Mouse (Mus musculus) liver, postnatal 0 days (tissue): Measurements from ENCODE around the gene Morn5. TPM values are rescaled to one million over a fixed set of nuclear protein-coding genes. Genes with fewer than 3 reads are reported as not detected.
A peak's percentile ranks its signal among the peaks of the same experiment; 100 is the strongest.

Experiments
- ATAC-seq: fragments of 200-750 bp; cut with Nextera tagmentation; 2 replicates; pipeline ENCODE4 v1.8.0; 2017; ENCODE audit warnings: mild to moderate bottlenecking, moderate library complexity
- DNase-seq: peaks from one replicate; pipeline ENCODE4 v3.0.0-alpha.2; 2016
- H3K27ac ChIP-seq: fragments of 300-500 bp; sonication (generic); 2 replicates; pipeline ENCODE4 v1.5.1; 2014; ENCODE audit warnings: antibody characterized with exemption, moderate library complexity, mild to moderate bottlenecking, low read depth
- H3K27me3 ChIP-seq: fragments of 300-500 bp; sonication (generic); 2 replicates; pipeline ENCODE4 v1.6.1; 2014; ENCODE audit warnings: low read length, control low read depth, mixed read lengths; ENCODE audit not compliant: insufficient read depth
- H3K36me3 ChIP-seq: fragments of 300-500 bp; sonication (generic); replicated peaks from 2 replicates; pipeline ENCODE4 v1.6.1; 2014; ENCODE audit warnings: mild to moderate bottlenecking, control low read depth, low read length, moderate library complexity, mixed read lengths; ENCODE audit not compliant: insufficient read depth
- H3K4me1 ChIP-seq: fragments of 300-500 bp; sonication (generic); 2 replicates; pipeline ENCODE4 v1.6.1; 2014; ENCODE audit warnings: antibody characterized with exemption, mild to moderate bottlenecking, control low read depth; ENCODE audit not compliant: insufficient read depth
- H3K4me2 ChIP-seq: fragments of 300-500 bp; sonication (generic); 2 replicates; pipeline ENCODE4 v1.6.1; 2014; ENCODE audit warnings: low read depth, mild to moderate bottlenecking, low read length, moderate library complexity, mixed read lengths
- H3K4me3 ChIP-seq: fragments of 300-500 bp; sonication (generic); 2 replicates; pipeline ENCODE4 v1.5.1; 2014; ENCODE audit warnings: low read depth, low read length
- H3K9ac ChIP-seq: fragments of 300-500 bp; sonication (generic); replicated peaks from 2 replicates; pipeline ENCODE4 v1.6.1; 2014; ENCODE audit warnings: mild to moderate bottlenecking, moderate library complexity
- H3K9me3 ChIP-seq: fragments of 300-500 bp; sonication (generic); 2 replicates; pipeline ENCODE4 v1.6.1; 2016; ENCODE audit warnings: mild to moderate bottlenecking, control low read depth, low read length, mixed read lengths
- CTCF ChIP-seq: sonication (generic); IDR thresholded peaks from 2 replicates; pipeline ENCODE4 v1.5.1; 2016; ENCODE audit warnings: antibody characterized with exemption, low read depth
- EP300 ChIP-seq: IDR thresholded peaks from 2 replicates; pipeline ENCODE4 v1.6.1; 2016; ENCODE audit warnings: antibody characterized with exemption, low read depth, mild to moderate bottlenecking
- WGBS: fragments of 180-500 bp; shearing (Covaris S2); extraction: QIAGEN DNeasy Blood & Tissue Kit; methylation state at CpG from one replicate; pipeline ENCODE4 v1.1.7; 2014; ENCODE audit not compliant: insufficient replicate concordance; 5-methylcytosine and 5-hydroxymethylcytosine counted together
- polyA plus RNA-seq: library from polyadenylated mRNA; unstranded; fragments of >200 nt; fragmentation: Nextera tagmentation; extraction: Ambion mirVana; gene quantifications from 2 replicates; pipeline ENCODE4 v1.2.1, GENCODE M21; 2015

Morn5 gene
- polyA plus RNA-seq, 1 experiment from 2014 or later, result not detected

- TF ChIP-seq EP300 (no peak), CTCF (no peak)
- Histone ChIP-seq H3K36me3 (no peaks in the 10 kb centered on the region), H3K4me3 (no peak overlapping the region), H3K27me3 (peaks cover 98% of the 10 kb centered on the region), H3K27ac (no peak overlapping the region), H3K9ac (no peak overlapping the region), H3K4me2 (no peak overlapping the region), H3K4me1 (peaks cover 15% of the 10 kb centered on the region), H3K9me3 (no peaks in the 10 kb centered on the region)
- WGBS, result 25% methylated on average over 6 of the region's 6 CpGs
- DNase-seq (no peak), ATAC-seq (no peak)
Observed at GRCm38 (mm10) chr2:36099739-36100138, 50.5 kb downstream of the Morn5 start.

DNA sequence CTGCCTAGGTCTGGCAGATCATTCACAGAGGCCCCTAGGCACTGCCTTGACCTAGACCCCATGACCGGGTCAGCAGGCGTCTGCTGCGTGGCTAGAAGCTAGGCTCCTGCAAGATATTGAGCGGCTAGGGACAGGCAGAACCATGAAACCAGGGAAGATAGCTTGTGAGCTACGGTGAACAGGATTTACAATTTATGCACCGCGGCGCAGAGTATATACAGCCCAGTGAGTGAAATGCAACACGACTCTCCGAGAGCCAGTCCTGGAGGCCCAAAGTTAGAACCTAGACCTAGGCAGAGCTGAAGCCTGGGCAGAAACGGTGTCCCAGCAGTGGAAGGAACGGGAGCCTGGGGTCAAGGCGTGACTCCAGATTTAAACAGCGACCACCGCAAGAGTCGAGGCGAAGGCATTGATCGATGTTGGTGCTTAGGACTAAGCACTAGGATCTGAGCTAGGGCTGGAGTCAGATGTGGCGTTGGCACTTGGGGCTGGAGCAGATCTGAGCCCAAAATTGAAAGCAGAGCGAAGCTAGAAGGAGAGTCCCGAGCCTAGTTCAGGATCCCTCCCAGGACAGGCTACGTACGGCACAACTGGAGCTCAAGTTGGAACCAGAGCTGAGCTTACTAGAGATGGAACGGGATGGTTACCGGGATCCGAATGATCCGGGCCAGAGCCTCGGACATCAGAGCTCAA lies 52.8 kb downstream of the Morn5 start:
- Histone ChIP-seq H3K4me1 (peaks cover 15% of the 10 kb centered on the region), H3K27ac (no peak overlapping the region), H3K9me3 (no peaks in the 10 kb centered on the region), H3K4me3 (no peak overlapping the region), H3K36me3 (no peaks in the 10 kb centered on the region), H3K9ac (no peak overlapping the region), H3K4me2 (peak overlapping the region; percentile 43), H3K27me3 (peaks cover 98% of the 10 kb centered on the region)
- TF ChIP-seq CTCF (no peak), EP300 (no peak)
- DNase-seq (no peak), ATAC-seq (no peak)
- WGBS, result 6% methylated on average over 28 of the region's 28 CpGs

DNA sequence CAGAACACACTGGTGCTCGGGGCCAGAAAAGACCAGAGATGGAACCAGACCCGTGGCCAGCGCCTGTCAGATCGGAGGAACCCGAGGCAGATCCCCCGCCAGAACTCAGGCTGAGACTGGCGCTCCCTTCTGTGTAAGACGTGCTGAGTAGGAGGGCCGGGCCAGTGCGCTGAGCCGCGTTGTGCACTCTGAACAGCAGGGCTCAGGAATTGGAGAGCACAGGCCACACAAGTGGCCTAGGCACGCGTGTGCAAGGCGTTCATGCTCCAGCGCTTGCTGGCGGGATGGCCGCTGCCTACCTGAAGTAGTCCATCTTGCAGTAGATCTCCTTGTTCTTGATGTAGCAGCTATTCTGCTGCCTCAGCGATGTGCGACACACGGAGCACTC lies 53.3 kb downstream of the Morn5 start:
- H3K36me3 ChIP-seq, result no peaks in the 10 kb centered on the region
- H3K9ac ChIP-seq, result no peak overlapping the region
- TF ChIP-seq CTCF (no peak), EP300 (no peak)
- H3K4me1 ChIP-seq, result peaks cover 15% of the 10 kb centered on the region
- 6% methylated on average over 21 of the region's 21 CpGs for WGBS
- H3K4me2 ChIP-seq, result peak overlapping the region; percentile 43
- ATAC-seq (no peak), DNase-seq (no peak)
- H3K4me3 ChIP-seq, result 0 out of 2 replicates have a peak overlapping the region, but pooled peaks have one; percentile 14
- H3K27me3 ChIP-seq, result peaks cover 98% of the 10 kb centered on the region
- H3K27ac ChIP-seq, result no peak overlapping the region
- no peaks in the 10 kb centered on the region for H3K9me3 ChIP-seq

DNA sequence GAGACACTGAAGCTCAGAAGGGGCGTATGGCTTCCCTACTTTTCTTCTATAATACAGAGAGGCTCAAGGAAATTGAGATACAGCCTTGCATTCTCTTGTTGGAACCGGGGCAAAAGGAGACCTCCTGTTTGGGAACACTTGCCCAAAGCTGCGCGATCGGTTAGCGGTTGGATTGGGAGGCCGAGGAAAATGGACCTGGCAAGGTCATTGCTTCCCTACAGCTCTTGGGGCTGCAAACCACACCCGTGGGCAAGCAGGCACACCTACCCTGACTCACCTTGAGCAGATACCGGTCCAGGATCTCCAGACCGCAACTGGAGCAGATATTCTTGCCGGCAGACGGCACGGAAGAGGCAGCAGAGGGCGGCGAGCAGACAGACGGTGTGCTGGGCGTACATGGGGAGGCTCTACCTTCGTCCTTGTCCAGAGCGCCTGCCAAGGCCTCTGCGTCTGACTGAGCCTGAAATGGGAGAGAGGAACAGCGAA lies 53.9 kb downstream of the Morn5 start:
- Histone ChIP-seq H3K4me1 (peaks cover 15% of the 10 kb centered on the region), H3K9ac (no peak overlapping the region), H3K36me3 (no peaks in the 10 kb centered on the region), H3K9me3 (no peaks in the 10 kb centered on the region), H3K27me3 (peaks cover 98% of the 10 kb centered on the region), H3K27ac (no peak overlapping the region), H3K4me2 (peak overlapping the region; percentile 38; the same call in 1 of the 2 replicates), H3K4me3 (peak overlapping the region; percentile 41)
- 3% methylated on average over 21 of the region's 21 CpGs for WGBS
- DNase-seq (no peak), ATAC-seq (no peak)
- TF ChIP-seq CTCF (no peak), EP300 (no peak)

DNA sequence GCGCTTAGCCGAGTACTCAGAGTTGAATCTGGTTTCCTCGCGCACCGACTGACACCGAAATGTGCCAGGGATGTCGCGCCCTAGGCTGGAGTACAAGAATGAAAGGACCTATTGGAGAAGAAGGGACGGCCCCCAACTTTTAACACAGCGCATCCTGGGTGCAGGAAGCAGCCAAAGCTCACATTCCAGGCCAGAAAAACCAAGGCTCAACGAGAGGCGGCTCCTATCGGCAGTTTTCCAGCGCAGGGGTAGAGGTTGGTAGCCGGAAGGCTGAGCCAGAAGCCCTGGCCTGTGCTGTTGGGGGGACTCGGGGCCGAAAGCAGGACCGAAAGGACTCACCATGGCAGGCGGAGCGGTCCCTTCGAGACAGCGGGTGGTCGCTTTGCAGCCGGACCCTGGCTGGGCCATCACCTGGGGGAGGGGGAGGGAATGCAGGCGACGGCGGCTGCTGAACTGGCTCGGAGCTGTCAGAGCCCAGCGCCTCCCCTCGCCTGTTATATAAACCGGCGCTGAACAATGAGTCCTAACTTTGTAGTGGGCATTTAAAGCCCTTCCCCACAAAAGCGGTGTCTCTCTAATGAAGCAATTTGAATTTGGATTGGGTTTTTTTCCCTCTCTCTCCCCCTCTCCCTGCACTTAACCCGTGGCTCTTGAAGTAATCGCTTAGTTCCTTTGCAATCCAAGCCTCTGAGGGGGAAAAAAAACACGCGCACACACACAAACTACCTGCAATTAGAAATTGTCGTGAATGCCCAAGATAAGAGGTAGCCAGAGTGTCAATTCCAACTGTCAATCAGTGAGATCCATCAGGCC lies 54.5 kb downstream of the Morn5 start:
- peaks cover 97% of the 10 kb centered on the region for H3K27me3 ChIP-seq

DNA sequence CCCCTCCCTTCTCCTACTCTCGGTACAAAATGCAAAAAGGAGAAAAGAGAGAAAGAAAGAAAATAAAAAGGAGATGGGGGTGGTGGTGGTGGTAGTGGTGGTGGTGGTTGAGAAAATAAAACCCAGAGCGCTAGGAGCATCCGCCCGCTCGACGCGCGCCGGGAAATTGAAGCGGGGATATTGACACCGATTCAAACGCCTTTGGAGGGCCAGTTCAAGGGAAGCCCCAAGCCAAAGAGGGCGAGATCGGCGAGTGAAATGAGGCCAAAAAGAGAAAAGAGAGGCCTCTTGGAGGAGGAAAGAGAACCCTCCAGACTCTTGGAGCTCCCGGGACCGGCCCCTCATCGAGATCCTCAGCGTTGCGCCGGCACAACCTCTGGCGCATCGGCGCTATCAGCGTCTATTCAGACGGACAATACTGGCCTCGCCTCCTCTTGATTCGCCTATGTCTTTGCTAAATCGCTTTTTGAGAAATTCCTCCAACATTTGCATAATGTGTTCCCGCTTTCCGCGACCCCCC lies 55.2 kb downstream of the Morn5 start:
- H3K9ac ChIP-seq, result no peak overlapping the region
- H3K4me2 ChIP-seq, result peak overlapping the region; percentile 65
- WGBS, result under 1% methylated on average over 32 of the region's 32 CpGs
- peaks cover 96% of the 10 kb centered on the region for H3K27me3 ChIP-seq
- H3K27ac ChIP-seq, result no peak overlapping the region
- no peaks in the 10 kb centered on the region for H3K9me3 ChIP-seq
- TF ChIP-seq CTCF (no peak), EP300 (no peak)
- no peaks in the 10 kb centered on the region for H3K36me3 ChIP-seq
- ATAC-seq, result no peak
- DNase-seq, result no peak
- H3K4me1 ChIP-seq, result peaks cover 15% of the 10 kb centered on the region
- peak overlapping the region; percentile 41 for H3K4me3 ChIP-seq

More for the DNA sequence above, 54.5 kb downstream of the Morn5 start:
- no peak for ATAC-seq
- Histone ChIP-seq H3K4me2 (peak overlapping the region; percentile 65), H3K36me3 (no peaks in the 10 kb centered on the region), H3K4me1 (peaks cover 15% of the 10 kb centered on the region), H3K4me3 (peak overlapping the region; percentile 41), H3K27ac (no peak overlapping the region), H3K9me3 (no peaks in the 10 kb centered on the region), H3K9ac (no peak overlapping the region)
- DNase-seq, result no peak
- no peak for TF ChIP-seq CTCF
- TF ChIP-seq EP300, result no peak
- WGBS, result 1% methylated on average over 38 of the region's 38 CpGs
